Mouse (Mus musculus) MEL (cell line): Measurements from ENCODE around the gene Neil1. TPM values are rescaled to one million over a fixed set of nuclear protein-coding genes. Genes with fewer than 3 reads are reported as not detected.
A peak's percentile ranks its signal among the peaks of the same experiment; 100 is the strongest.

Source experiments
- DNase-seq: peaks from one replicate; pipeline ENCODE4 v3.0.0; 2011; ENCODE audit warnings: low read depth, low spot score
- H3K27ac ChIP-seq: 2 replicates; pipeline ENCODE4 v1.5.1; 2012; ENCODE audit warnings: low read depth, mild to moderate bottlenecking, control low read depth, low read length, moderate library complexity; ENCODE audit not compliant: control insufficient read depth
- H3K27me3 ChIP-seq, 2 experiments: fragments of 150-350 bp in 1 of 2; sonication (generic) in 1 of 2; 2 replicates each; pipeline ENCODE4 v1.6.1; 2012; ENCODE audit warnings: low read length in 2 of 2, mild to moderate bottlenecking in 2 of 2, improper control_type of control experiment in 1 of 2, moderate library complexity in 1 of 2; ENCODE audit not compliant: insufficient read depth in 2 of 2, control insufficient read depth in 1 of 2
- H3K36me3 ChIP-seq, 2 experiments: 2 replicates each; pipeline ENCODE4 v1.6.1; 2012 to 2014; ENCODE audit warnings: low read length in 2 of 2, improper control_type of control experiment in 1 of 2, inconsistent platforms in 1 of 2, mild to moderate bottlenecking in 1 of 2; ENCODE audit not compliant: insufficient read depth in 2 of 2, control insufficient read depth in 1 of 2
- H3K4me1 ChIP-seq, 2 experiments: fragments of 150-350 bp in 1 of 2; sonication (generic) in 1 of 2; 2 replicates each; pipeline ENCODE4 v1.6.1; 2012; ENCODE audit warnings: low read length in 2 of 2, improper control_type of control experiment in 1 of 2, mild to moderate bottlenecking in 1 of 2; ENCODE audit not compliant: insufficient read depth in 2 of 2, control insufficient read depth in 1 of 2
- H3K4me3 ChIP-seq, 2 experiments: fragments of 150-350 bp in 1 of 2; sonication (generic) in 1 of 2; 2 replicates each; pipeline ENCODE4 v1.5.1; 2012; ENCODE audit warnings: low read depth in 2 of 2, low read length in 2 of 2, mild to moderate bottlenecking in 2 of 2, moderate library complexity in 2 of 2, control low read depth in 1 of 2, improper control_type of control experiment in 1 of 2; ENCODE audit not compliant: control insufficient read depth in 1 of 2, insufficient read depth in 1 of 2
- H3K79me2 ChIP-seq: 2 replicates; pipeline ENCODE4 v1.6.1; 2012; ENCODE audit warnings: mild to moderate bottlenecking, low read length, moderate library complexity; ENCODE audit not compliant: control insufficient read depth, poor library complexity, insufficient read depth
- H3K9ac ChIP-seq: 2 replicates; pipeline ENCODE4 v1.6.1; 2012; ENCODE audit warnings: low read depth, mild to moderate bottlenecking, control low read depth, low read length, moderate library complexity; ENCODE audit not compliant: control insufficient read depth, poor library complexity, severe bottlenecking
- H3K9me3 ChIP-seq: fragments of 150-350 bp; sonication (generic); replicated peaks from 2 replicates; pipeline ENCODE4 v1.6.1; 2012; ENCODE audit warnings: mild to moderate bottlenecking, low read length, improper control_type of control experiment, moderate library complexity; ENCODE audit not compliant: insufficient read depth
- CHD1 ChIP-seq: IDR thresholded peaks from 2 replicates; pipeline ENCODE4 v1.6.1; 2012; ENCODE audit warnings: low read depth, mild to moderate bottlenecking, inconsistent platforms, low read length, improper control_type of control experiment
- CTCF ChIP-seq, 3 experiments: IDR thresholded peaks in 2 of 3; conservative IDR thresholded peaks in 1 of 3; 2 replicates each; pipeline ENCODE4 v1.5.1; 2011 to 2012; ENCODE audit warnings: low read length in 3 of 3, low read depth in 2 of 3, mild to moderate bottlenecking in 2 of 3, improper control_type of control experiment in 1 of 3, inconsistent platforms in 1 of 3, mixed read lengths in 1 of 3, moderate library complexity in 1 of 3; ENCODE audit not compliant: control insufficient read depth in 1 of 3, insufficient read depth in 1 of 3, poor library complexity in 1 of 3, severe bottlenecking in 1 of 3
- E2F4 ChIP-seq: IDR thresholded peaks from 2 replicates; pipeline ENCODE4 v1.6.1; 2011; ENCODE audit warnings: low read depth, low read length, improper control_type of control experiment, borderline replicate concordance
- ELF1 ChIP-seq: IDR thresholded peaks from 2 replicates; pipeline ENCODE4 v1.6.1; 2014; ENCODE audit warnings: low read depth, mild to moderate bottlenecking, inconsistent platforms, low read length, improper control_type of control experiment, moderate library complexity
- HCFC1 ChIP-seq: IDR thresholded peaks from 2 replicates; pipeline ENCODE4 v1.6.1; 2012; ENCODE audit warnings: low read depth, mild to moderate bottlenecking, inconsistent platforms, low read length, improper control_type of control experiment, moderate library complexity
- KAT2A ChIP-seq: conservative IDR thresholded peaks from 2 replicates; pipeline ENCODE4 v1.6.1; 2012; ENCODE audit warnings: low read depth, low read length, improper control_type of control experiment, inconsistent platforms
- MAX ChIP-seq: IDR thresholded peaks from 2 replicates; pipeline ENCODE4 v1.6.1; 2011; ENCODE audit warnings: low read length, improper control_type of control experiment
- MXI1 ChIP-seq: IDR thresholded peaks from 2 replicates; pipeline ENCODE4 v1.6.1; 2011; ENCODE audit warnings: mild to moderate bottlenecking, low read depth, low read length, improper control_type of control experiment
- MYB ChIP-seq: IDR thresholded peaks from 2 replicates; pipeline ENCODE4 v1.6.1; 2011; ENCODE audit warnings: mild to moderate bottlenecking, low read depth, low read length, improper control_type of control experiment
- MYC ChIP-seq: IDR thresholded peaks from 2 replicates; pipeline ENCODE4 v1.6.1; 2011; ENCODE audit warnings: low read depth, mild to moderate bottlenecking, low read length, improper control_type of control experiment, moderate library complexity
- NRF1 ChIP-seq: IDR thresholded peaks from 2 replicates; pipeline ENCODE4 v1.6.1; 2014; ENCODE audit warnings: low read depth, mild to moderate bottlenecking, inconsistent platforms, low read length, improper control_type of control experiment, moderate library complexity; ENCODE audit not compliant: poor library complexity, insufficient read depth, severe bottlenecking
- POLR2A ChIP-seq, 2 experiments: IDR thresholded peaks; 2 replicates each; pipeline ENCODE4 v1.6.1; 2011 to 2012; ENCODE audit warnings: low read length in 2 of 2, mild to moderate bottlenecking in 2 of 2, control low read depth in 1 of 2, improper control_type of control experiment in 1 of 2, low read depth in 1 of 2, moderate library complexity in 1 of 2; ENCODE audit not compliant: control insufficient read depth in 1 of 2, insufficient read depth in 1 of 2, poor library complexity in 1 of 2
- POLR2AphosphoS2 ChIP-seq: IDR thresholded peaks from 2 replicates; pipeline ENCODE4 v1.6.1; 2011; ENCODE audit warnings: low read length, improper control_type of control experiment
- RAD21 ChIP-seq: IDR thresholded peaks from 2 replicates; pipeline ENCODE4 v1.6.1; 2011; ENCODE audit warnings: mild to moderate bottlenecking, low read depth, low read length, improper control_type of control experiment
- RCOR1 ChIP-seq: IDR thresholded peaks from 2 replicates; pipeline ENCODE4 v1.6.1; 2012; ENCODE audit warnings: low read depth, mild to moderate bottlenecking, inconsistent platforms, low read length, improper control_type of control experiment
- SIN3A ChIP-seq: IDR thresholded peaks from 2 replicates; pipeline ENCODE4 v1.6.1; 2012; ENCODE audit warnings: low read length, improper control_type of control experiment, inconsistent platforms
- SMC3 ChIP-seq: IDR thresholded peaks from 2 replicates; pipeline ENCODE4 v1.6.1; 2011; ENCODE audit warnings: low read depth, low read length, improper control_type of control experiment
- TCF12 ChIP-seq: IDR thresholded peaks from 2 replicates; pipeline ENCODE4 v1.6.1; 2014; ENCODE audit warnings: low read depth, mild to moderate bottlenecking, inconsistent platforms, low read length, improper control_type of control experiment, moderate library complexity
- USF1 ChIP-seq: IDR thresholded peaks from 2 replicates; pipeline ENCODE4 v1.6.1; 2014; ENCODE audit warnings: low read depth, mild to moderate bottlenecking, inconsistent platforms, low read length, improper control_type of control experiment, moderate library complexity
- USF2 ChIP-seq, 2 experiments: IDR thresholded peaks; 2 replicates each; pipeline ENCODE4 v1.6.1; 2011 to 2012; ENCODE audit warnings: improper control_type of control experiment in 2 of 2, low read length in 2 of 2, borderline replicate concordance in 1 of 2, inconsistent platforms in 1 of 2, low read depth in 1 of 2, mild to moderate bottlenecking in 1 of 2; ENCODE audit not compliant: insufficient read depth in 1 of 2
- ZC3H11A ChIP-seq: IDR thresholded peaks from 2 replicates; pipeline ENCODE4 v1.6.1; 2012; ENCODE audit warnings: low read depth, mild to moderate bottlenecking, inconsistent platforms, low read length, improper control_type of control experiment
- ZKSCAN1 ChIP-seq: IDR thresholded peaks from 2 replicates; pipeline ENCODE4 v1.6.1; 2012; ENCODE audit warnings: low read depth, mild to moderate bottlenecking, inconsistent platforms, low read length, improper control_type of control experiment, moderate library complexity
- ZNF384 ChIP-seq: IDR thresholded peaks from 2 replicates; pipeline ENCODE4 v1.6.1; 2012; ENCODE audit warnings: low read depth, mild to moderate bottlenecking, inconsistent platforms, low read length, improper control_type of control experiment
- polyA plus RNA-seq, 2 experiments: library from polyadenylated mRNA; stranded (reverse) in 1 of 2; unstranded in 1 of 2; fragments of >175 nt in 1 of 2; fragments of >200 nt in 1 of 2; gene quantifications; 2 replicates each; pipeline versions ENCODE4 v1.2.1 to v1.2.4; 2012; ENCODE audit warnings: low replicate concordance in 2 of 2, low read depth in 1 of 2; ENCODE audit not compliant: insufficient read length in 2 of 2, insufficient read depth in 1 of 2, missing spikeins in 1 of 2
- total RNA-seq: library from RNA; depleted of rRNA; stranded (reverse); fragments of 300-350 nt; gene quantifications from 2 replicates; pipeline ENCODE4 v1.2.3, GENCODE M21; 2012

Gene Neil1
- total and polyA plus RNA-seq, 3 experiments: 1.8 to 4.3 TPM; not detected in 1

DNA sequence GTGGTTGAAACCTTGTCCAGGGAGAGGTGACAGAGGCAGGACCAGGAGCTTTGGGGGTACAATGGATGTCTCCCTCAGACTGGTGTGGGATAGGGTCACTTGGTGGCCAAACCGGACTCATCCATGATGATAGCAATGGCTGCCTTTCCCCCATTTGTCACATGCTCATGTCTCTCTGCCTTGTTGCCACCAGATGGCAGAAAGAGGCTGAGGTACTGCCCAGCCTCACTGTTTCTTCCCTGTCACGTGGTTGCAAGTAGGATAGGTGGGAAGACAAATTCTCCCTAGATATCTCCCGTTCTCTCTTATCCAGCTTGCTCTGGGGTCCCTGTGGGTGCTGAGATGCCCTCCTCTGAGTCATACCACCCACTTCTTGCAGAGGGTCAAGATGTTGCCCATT, 14.4 kb upstream of the Neil1 start:
- TF ChIP-seq MYC (peak; percentile 96), KAT2A (no peak), SMC3 (peak; percentile 97), NRF1 (no peak), RCOR1 (no peak), ZC3H11A (peak; percentile 92), ZNF384 (0 out of 2 replicates have a peak, but pooled peaks have one; percentile 13), MYB (no peak), CHD1 (no peak), E2F4 (no peak), TCF12 (0 out of 2 replicates have a peak, but pooled peaks have one; percentile 12), SIN3A (peak; percentile 57; the same call in 1 of the 2 replicates), USF2 (IDR thresholded peaks at IDR 0.05; ENCODE audit: borderline replicate concordance in 1 of 2, insufficient read depth in 1 of 2, low read depth in 1 of 2, low read length in 2 of 2) (peak in 1 of 2 experiments; percentile 81; a peak in 3 of 4 replicates), CTCF (IDR thresholded peaks at IDR 0.05 in 2 of 3, conservative IDR thresholded peaks at IDR 0.05 in 1 of 3; ENCODE audit: control insufficient read depth in 1 of 3, insufficient read depth in 1 of 3, low read depth in 2 of 3, low read length in 3 of 3, poor library complexity in 1 of 3, severe bottlenecking in 1 of 3) (peak; percentile 64 to 97 (median 81)), ELF1 (0 out of 2 replicates have a peak, but pooled peaks have one; percentile 10), ZKSCAN1 (no peak), RAD21 (peak; percentile 96), USF1 (peak; percentile 96), POLR2AphosphoS2 (no peak), MXI1 (peak; percentile 81), POLR2A (IDR thresholded peaks at IDR 0.05; ENCODE audit: control insufficient read depth in 1 of 2, insufficient read depth in 1 of 2, low read depth in 1 of 2, low read length in 2 of 2, poor library complexity in 1 of 2) (no peak), HCFC1 (no peak; the same call in 1 of the 2 replicates), MAX (peak; percentile 97)
- Histone ChIP-seq H3K27me3 (no peaks in the 10 kb centered on the region), H3K4me3 (peak overlapping the region; percentile 9 to 43; a peak in 2 of 4 replicates), H3K36me3 (peaks cover 0 to 3% of the 10 kb centered on the region in 2 experiments; a peak in 2 of 4 replicates), H3K4me1 (peaks cover 0 to 18% of the 10 kb centered on the region in 2 experiments; a peak in 2 of 4 replicates), H3K9me3 (no peaks in the 10 kb centered on the region), H3K9ac (peak overlapping the region; percentile 48), H3K79me2 (peaks cover 3% of the 10 kb centered on the region; the same call in 1 of the 2 replicates), H3K27ac (no peak overlapping the region)
- DNase-seq: peak; percentile 80
